Mouse (Mus musculus) midbrain, embryonic 12.5 days (tissue): ENCODE data around the gene Ace. TPM values are rescaled to one million over a fixed set of nuclear protein-coding genes. Genes with fewer than 3 reads are reported as not detected.
A peak's percentile ranks its signal among the peaks of the same experiment; 100 is the strongest.

Source experiments
- ATAC-seq: fragments of 200-750 bp; cut with Nextera tagmentation; 2 replicates; pipeline ENCODE4 v1.8.0; 2017; ENCODE audit warnings: low read depth, moderate TSS enrichment, moderate library complexity; ENCODE audit not compliant: low FRiP score
- H3K27ac ChIP-seq: fragments of 300-500 bp; sonication (generic); replicated peaks from 2 replicates; pipeline ENCODE4 v1.5.1; 2016; ENCODE audit warnings: mild to moderate bottlenecking
- H3K27me3 ChIP-seq: fragments of 300-500 bp; sonication (generic); 2 replicates; pipeline ENCODE4 v1.6.1; 2016; ENCODE audit warnings: mild to moderate bottlenecking
- H3K36me3 ChIP-seq: fragments of 300-500 bp; sonication (generic); 2 replicates; pipeline ENCODE4 v1.6.1; 2016
- H3K4me1 ChIP-seq: fragments of 300-500 bp; sonication (generic); 2 replicates; pipeline ENCODE4 v1.6.1; 2016
- H3K4me2 ChIP-seq: fragments of 300-500 bp; sonication (generic); replicated peaks from 2 replicates; pipeline ENCODE4 v1.6.1; 2016; ENCODE audit warnings: mild to moderate bottlenecking, moderate library complexity
- H3K4me3 ChIP-seq: fragments of 300-500 bp; sonication (generic); 2 replicates; pipeline ENCODE4 v1.5.1; 2016; ENCODE audit warnings: mild to moderate bottlenecking
- H3K9ac ChIP-seq: fragments of 300-500 bp; sonication (generic); replicated peaks from 2 replicates; pipeline ENCODE4 v1.6.1; 2016; ENCODE audit warnings: mild to moderate bottlenecking, moderate library complexity
- H3K9me3 ChIP-seq: fragments of 300-500 bp; sonication (generic); 2 replicates; pipeline ENCODE4 v1.6.1; 2016; ENCODE audit warnings: mild to moderate bottlenecking
- WGBS: fragments of 180-500 bp; shearing (Covaris S2); methylation state at CpG from one replicate; pipeline ENCODE4 v1.1.7; 2016; 5-methylcytosine and 5-hydroxymethylcytosine counted together
- polyA plus RNA-seq: library from polyadenylated mRNA; unstranded; fragments of >200 nt; fragmentation: Nextera tagmentation; extraction: Ambion mirVana; gene quantifications from 2 replicates; pipeline ENCODE4 v1.2.1, GENCODE M21; 2016

Ace gene
- polyA plus RNA-seq, 1 experiment from 2014 or later = 1.2 TPM

DNA sequence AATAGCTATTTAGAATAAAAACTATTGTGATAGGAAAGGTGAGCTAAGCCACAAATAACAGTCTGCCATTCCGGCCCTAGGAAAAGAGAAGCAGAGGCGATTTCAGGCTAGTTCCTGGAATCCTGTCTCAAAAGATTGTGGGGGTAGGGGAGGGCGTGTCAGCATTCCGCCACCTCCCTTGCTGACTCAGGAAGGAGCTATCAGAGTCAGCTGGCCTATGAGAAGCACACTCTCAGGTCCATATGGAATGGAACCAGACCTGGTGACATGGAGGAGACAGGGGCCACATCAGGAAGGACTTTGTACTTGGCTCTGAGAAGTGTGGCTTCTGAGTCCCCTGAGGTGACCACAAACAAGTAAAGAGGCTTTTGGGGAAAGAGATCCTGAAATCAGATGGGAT lies 17.2 kb upstream of the Ace start:
- 76% methylated on average over 4 of the region's 4 CpGs for WGBS
- H3K4me1 ChIP-seq = no peaks in the 10 kb centered on the region
- no peak overlapping the region for H3K4me2 ChIP-seq
- H3K36me3 ChIP-seq = no peaks in the 10 kb centered on the region
- H3K27me3 ChIP-seq = peaks cover 9% of the 10 kb centered on the region
- H3K27ac ChIP-seq = no peak overlapping the region
- no peaks in the 10 kb centered on the region for H3K9me3 ChIP-seq
- no peak overlapping the region for H3K9ac ChIP-seq
- no peak for ATAC-seq
- H3K4me3 ChIP-seq = no peak overlapping the region

DNA sequence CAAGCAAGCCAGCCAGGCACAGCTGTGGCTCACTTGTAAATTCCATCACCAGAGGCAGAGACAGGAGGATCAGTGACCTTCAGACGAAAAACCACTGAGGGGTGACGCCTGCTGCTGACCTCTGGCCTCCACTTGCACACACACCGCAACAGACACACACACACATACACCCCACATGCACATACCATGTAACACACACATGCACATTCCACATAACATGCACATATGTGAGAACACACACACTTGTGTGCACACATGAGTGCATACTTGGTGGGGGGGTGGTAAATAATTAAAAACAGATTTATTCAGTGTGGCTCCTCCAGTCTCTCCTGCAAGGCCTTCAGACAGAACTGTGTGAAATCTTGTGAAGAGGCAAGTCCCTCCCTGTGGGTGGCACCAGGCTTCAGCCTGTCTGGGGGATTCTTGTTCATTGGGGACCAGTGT lies 16.1 kb upstream of the Ace start:
- ATAC-seq = no peak

GRCm38 (mm10) chr11:105952111-105952510 lies 15.6 kb upstream of the Ace start:
- no peak for ATAC-seq
- Histone ChIP-seq H3K9ac (no peak overlapping the region), H3K4me3 (no peak overlapping the region), H3K36me3 (no peaks in the 10 kb centered on the region), H3K4me2 (no peak overlapping the region), H3K9me3 (no peaks in the 10 kb centered on the region), H3K4me1 (no peaks in the 10 kb centered on the region), H3K27me3 (peaks cover 3% of the 10 kb centered on the region), H3K27ac (no peak overlapping the region)
- WGBS = 89% methylated on average over 9 of the region's 9 CpGs

More for the DNA sequence above, 16.1 kb upstream of the Ace start:
- WGBS = 37% methylated on average over 3 of the region's 3 CpGs
- Histone ChIP-seq H3K4me2 (no peak overlapping the region), H3K27ac (no peak overlapping the region), H3K9ac (no peak overlapping the region), H3K4me3 (no peak overlapping the region), H3K27me3 (peaks cover 3% of the 10 kb centered on the region), H3K9me3 (no peaks in the 10 kb centered on the region), H3K4me1 (no peaks in the 10 kb centered on the region), H3K36me3 (no peaks in the 10 kb centered on the region)

DNA sequence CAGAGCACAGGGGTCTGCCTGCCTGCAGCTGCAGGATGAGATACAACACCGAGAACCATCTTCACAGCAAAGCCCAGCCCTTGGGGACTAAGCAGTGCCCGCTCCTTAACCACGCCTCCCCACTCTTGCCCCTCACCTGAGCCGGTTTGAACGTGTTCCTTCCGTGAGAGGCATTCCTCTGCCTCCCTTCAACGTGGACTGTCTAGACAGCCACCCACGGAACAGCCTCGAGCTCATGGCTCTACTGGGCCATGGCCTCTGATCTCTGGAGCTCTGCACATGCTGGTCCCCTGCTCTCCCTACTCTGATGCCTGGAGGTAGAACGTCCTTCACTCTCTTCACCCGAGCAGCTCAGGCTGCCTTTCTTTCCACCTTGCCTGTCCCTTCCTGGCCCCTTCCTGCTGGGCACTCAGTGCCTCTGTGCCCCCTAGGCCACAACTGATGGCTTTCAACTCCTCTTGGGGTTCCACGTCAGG lies 14.8 kb upstream of the Ace start, which contains the start of gene Cyb561:
TSS of gene Cyb561 (minus strand) at position 426 of the 476 bp plus-strand sequence.
- Histone ChIP-seq H3K4me3 (no peak within 1 kb of the TSS), H3K4me2 (no peak within 1 kb of the TSS), H3K9ac (no peak within 1 kb of the TSS), H3K9me3 (no peaks in the 10 kb centered on the region), H3K4me1 (no peaks in the 10 kb centered on the region), H3K27me3 (no peaks in the 10 kb centered on the region; the same call in 1 of the 2 replicates), H3K27ac (no peak within 1 kb of the TSS), H3K36me3 (no peaks in the 10 kb centered on the region)
- no peak for ATAC-seq
- WGBS = 82% methylated on average over 12 of the region's 12 CpGs

- Histone ChIP-seq H3K36me3 (no peaks in the 10 kb centered on the region), H3K27ac (no peak overlapping the region), H3K4me2 (no peak overlapping the region), H3K9me3 (no peaks in the 10 kb centered on the region), H3K4me1 (no peaks in the 10 kb centered on the region), H3K4me3 (no peak overlapping the region), H3K9ac (no peak overlapping the region), H3K27me3 (no peaks in the 10 kb centered on the region; the same call in 1 of the 2 replicates)
- WGBS = 87% methylated on average over 6 of the region's 6 CpGs
- no peak for ATAC-seq
Measured at GRCm38 (mm10) chr11:105953402-105953801, 14.3 kb upstream of the Ace start.

DNA sequence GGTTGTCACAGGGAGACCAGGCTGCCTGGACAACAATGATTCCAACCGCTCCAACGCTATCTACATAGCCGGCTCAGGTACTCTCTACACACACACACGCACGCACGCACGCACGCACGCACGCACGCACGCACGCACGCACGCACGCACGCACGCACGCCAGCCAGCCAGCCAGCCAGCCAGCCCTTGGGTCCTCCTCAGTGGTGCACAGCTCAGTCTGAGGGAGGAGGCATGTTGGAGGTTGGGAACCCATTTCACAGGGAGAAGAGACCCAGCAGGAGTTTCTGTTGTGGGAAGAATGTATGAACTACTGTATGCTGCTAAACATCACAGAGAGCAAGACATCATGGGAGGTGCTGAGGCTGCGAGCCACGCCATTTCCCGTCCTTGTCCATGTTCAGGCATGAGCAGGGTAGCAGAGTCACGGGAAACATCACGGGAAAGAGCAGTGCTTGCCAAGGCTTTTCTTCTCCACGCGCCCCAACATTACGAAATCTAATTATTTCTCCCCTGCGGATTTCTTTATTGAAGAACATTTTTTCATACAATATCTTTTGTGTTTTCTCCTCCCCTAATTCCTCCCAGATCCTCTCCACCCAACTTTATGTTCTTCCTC lies 11.8 kb upstream of the Ace start:
- Histone ChIP-seq H3K4me3 (no peak overlapping the region), H3K4me1 (no peaks in the 10 kb centered on the region), H3K27me3 (no peaks in the 10 kb centered on the region), H3K9me3 (no peaks in the 10 kb centered on the region), H3K4me2 (no peak overlapping the region), H3K36me3 (no peaks in the 10 kb centered on the region), H3K9ac (no peak overlapping the region), H3K27ac (no peak overlapping the region)
- no peak for ATAC-seq
- 89% methylated on average over 28 of the region's 28 CpGs for WGBS

DNA sequence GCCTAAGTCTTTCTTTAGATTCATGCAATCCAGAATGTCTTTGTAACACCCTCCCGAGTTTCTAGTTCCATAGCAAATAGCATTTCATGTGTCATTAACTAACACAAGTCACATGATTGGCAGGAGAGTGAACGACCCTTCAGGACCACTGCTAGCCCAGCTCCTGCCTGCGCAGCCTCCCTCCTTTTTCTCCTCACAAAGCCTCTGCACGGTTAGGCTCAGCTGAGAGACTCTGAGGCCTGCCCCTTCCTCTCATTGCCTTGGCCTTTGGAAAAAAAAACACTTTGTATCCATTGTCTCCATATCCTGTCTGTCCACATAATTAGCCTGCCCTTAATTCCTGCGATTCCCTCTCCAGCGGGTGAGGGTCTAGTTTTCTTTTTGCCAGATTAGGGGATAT lies 10.2 kb upstream of the Ace start:
- H3K27me3 ChIP-seq = no peaks in the 10 kb centered on the region
- no peak for ATAC-seq
- H3K9me3 ChIP-seq = no peaks in the 10 kb centered on the region
- H3K27ac ChIP-seq = no peak overlapping the region
- 52% methylated on average over 6 of the region's 6 CpGs for WGBS
- H3K4me3 ChIP-seq = no peak overlapping the region
- H3K4me2 ChIP-seq = no peak overlapping the region
- no peak overlapping the region for H3K9ac ChIP-seq
- H3K4me1 ChIP-seq = no peaks in the 10 kb centered on the region
- no peaks in the 10 kb centered on the region for H3K36me3 ChIP-seq

DNA sequence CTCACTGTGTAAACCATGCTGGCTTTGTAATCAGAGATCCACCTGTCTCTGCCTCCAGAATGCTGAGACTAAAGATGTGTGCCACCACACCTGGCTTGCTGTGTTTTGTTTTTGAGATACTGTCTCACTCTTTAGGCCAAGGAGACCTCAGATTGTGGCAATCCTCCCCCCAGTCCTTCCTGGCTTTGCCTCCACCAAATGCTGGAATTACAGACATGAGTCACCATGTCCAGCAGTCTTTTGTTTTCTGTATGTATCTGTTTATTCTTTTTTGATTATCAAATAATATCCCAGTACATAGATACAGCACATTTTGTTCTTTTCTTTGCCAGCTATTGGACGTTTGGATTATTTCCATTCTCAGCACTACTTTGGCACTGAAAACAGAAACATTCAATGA lies 9.2 kb upstream of the Ace start:
- no peaks in the 10 kb centered on the region for H3K36me3 ChIP-seq
- no peaks in the 10 kb centered on the region for H3K4me1 ChIP-seq
- no peaks in the 10 kb centered on the region for H3K9me3 ChIP-seq
- no peak overlapping the region for H3K4me3 ChIP-seq
- H3K9ac ChIP-seq = no peak overlapping the region
- H3K4me2 ChIP-seq = no peak overlapping the region
- H3K27me3 ChIP-seq = no peaks in the 10 kb centered on the region
- WGBS = 68% methylated on average over 1 of the region's 1 CpGs
- H3K27ac ChIP-seq = no peak overlapping the region
- no peak for ATAC-seq

DNA sequence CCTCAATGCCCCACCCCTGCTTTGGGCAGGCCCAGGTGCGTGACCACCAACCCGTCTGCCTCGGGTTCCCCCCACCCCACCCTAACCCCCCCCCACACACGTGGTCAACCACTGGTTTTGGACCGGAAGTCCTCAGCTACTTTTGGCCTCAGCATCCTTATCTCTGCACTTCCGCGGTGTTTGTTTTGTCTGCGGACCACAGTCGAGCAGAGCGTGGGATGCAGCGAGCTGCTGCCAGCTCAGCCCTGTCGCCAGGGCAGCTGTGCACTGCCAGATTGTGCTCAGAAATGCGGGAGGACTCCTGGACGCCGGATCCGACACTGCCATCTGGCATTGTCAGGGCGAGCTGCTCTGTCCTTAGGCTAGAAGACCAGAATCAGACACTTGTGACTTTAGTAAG lies 8.4 kb upstream of the Ace start:
- no peak overlapping the region for H3K4me3 ChIP-seq

GRCm38 (mm10) chr11:105964691-105965090 lies 3.1 kb upstream of the Ace start:
- H3K9ac ChIP-seq = no peak overlapping the region
- ATAC-seq = no peak
- WGBS = 68% methylated on average over 5 of the region's 5 CpGs
- H3K9me3 ChIP-seq = no peaks in the 10 kb centered on the region
- no peak overlapping the region for H3K4me3 ChIP-seq
- peaks cover 39% of the 10 kb centered on the region for H3K27me3 ChIP-seq
- H3K4me2 ChIP-seq = no peak overlapping the region
- H3K36me3 ChIP-seq = no peaks in the 10 kb centered on the region
- H3K27ac ChIP-seq = no peak overlapping the region
- H3K4me1 ChIP-seq = peaks cover 18% of the 10 kb centered on the region

More for the DNA sequence above, 8.4 kb upstream of the Ace start:
- Histone ChIP-seq H3K4me1 (no peaks in the 10 kb centered on the region), H3K4me2 (no peak overlapping the region), H3K9ac (no peak overlapping the region), H3K36me3 (no peaks in the 10 kb centered on the region), H3K27me3 (no peaks in the 10 kb centered on the region), H3K9me3 (no peaks in the 10 kb centered on the region), H3K27ac (no peak overlapping the region)
- ATAC-seq = no peak
- 57% methylated on average over 17 of the region's 17 CpGs for WGBS

GRCm38 (mm10) chr11:105966288-105966687 lies 1.5 kb upstream of the Ace start:
- peaks cover 55% of the 10 kb centered on the region for H3K27me3 ChIP-seq
- H3K27ac ChIP-seq = no peak overlapping the region
- no peak for ATAC-seq
- no peak overlapping the region for H3K9ac ChIP-seq
- H3K4me3 ChIP-seq = no peak overlapping the region
- H3K9me3 ChIP-seq = no peaks in the 10 kb centered on the region
- H3K4me1 ChIP-seq = peaks cover 18% of the 10 kb centered on the region
- WGBS = 67% methylated on average over 4 of the region's 4 CpGs
- no peaks in the 10 kb centered on the region for H3K36me3 ChIP-seq
- H3K4me2 ChIP-seq = no peak overlapping the region

DNA sequence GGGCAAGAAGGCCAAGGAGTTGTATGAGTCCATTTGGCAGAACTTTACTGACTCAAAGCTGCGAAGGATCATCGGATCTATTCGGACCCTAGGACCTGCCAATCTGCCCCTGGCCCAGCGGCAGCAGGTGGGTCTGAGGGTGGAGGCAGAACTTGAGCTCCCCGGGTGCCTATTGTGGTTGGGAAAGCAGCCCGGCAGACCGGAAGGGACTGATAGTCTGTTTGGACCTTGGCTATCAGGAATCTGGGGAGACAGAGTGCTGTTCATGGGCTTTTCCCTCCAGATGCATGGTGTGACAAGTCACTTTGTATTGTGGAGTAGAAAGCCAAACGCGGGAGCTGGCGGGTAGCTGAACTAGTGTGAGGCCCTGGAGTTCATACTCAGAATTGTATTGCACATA lies 1.2 kb downstream of the Ace start:
- Histone ChIP-seq H3K27me3 (peaks cover 59% of the 10 kb centered on the region), H3K9ac (no peak overlapping the region), H3K4me1 (peaks cover 18% of the 10 kb centered on the region), H3K4me2 (0 out of 2 replicates have a peak overlapping the region, but pooled peaks have one; percentile 93), H3K9me3 (no peaks in the 10 kb centered on the region), H3K27ac (no peak overlapping the region), H3K4me3 (no peak overlapping the region), H3K36me3 (no peaks in the 10 kb centered on the region)
- WGBS = 45% methylated on average over 10 of the region's 10 CpGs
- no peak for ATAC-seq

GRCm38 (mm10) chr11:105969516-105969915 lies 1.8 kb downstream of the Ace start:
- no peak overlapping the region for H3K27ac ChIP-seq
- H3K4me1 ChIP-seq = peaks cover 18% of the 10 kb centered on the region
- WGBS = 77% methylated on average over 1 of the region's 1 CpGs
- ATAC-seq = no peak
- no peak overlapping the region for H3K4me3 ChIP-seq
- H3K27me3 ChIP-seq = peaks cover 61% of the 10 kb centered on the region
- no peaks in the 10 kb centered on the region for H3K36me3 ChIP-seq
- no peak overlapping the region for H3K4me2 ChIP-seq
- no peak overlapping the region for H3K9ac ChIP-seq
- H3K9me3 ChIP-seq = no peaks in the 10 kb centered on the region
